Mouse (Mus musculus) erythroblast, embryonic 14.5 days (primary cell): Measurements from ENCODE around the gene Cox7a1. TPM values are rescaled to one million over a fixed set of nuclear protein-coding genes. Genes with fewer than 3 reads are reported as not detected.

Experiments used
- H3K27me3 ChIP-seq: 2 replicates; pipeline ENCODE4 v1.6.1; 2012; ENCODE audit warnings: inconsistent platforms; ENCODE audit not compliant: control insufficient read depth
- H3K36me3 ChIP-seq: 2 replicates; pipeline ENCODE4 v1.6.1; 2012; ENCODE audit warnings: mild to moderate bottlenecking, inconsistent platforms; ENCODE audit not compliant: control insufficient read depth
- H3K4me1 ChIP-seq: 2 replicates; pipeline ENCODE4 v1.6.1; 2012; ENCODE audit warnings: inconsistent platforms; ENCODE audit not compliant: control insufficient read depth
- H3K4me3 ChIP-seq: replicated peaks from 2 replicates; pipeline ENCODE3; 2012; ENCODE audit warnings: moderate library complexity, mild to moderate bottlenecking, inconsistent platforms
- H3K9me3 ChIP-seq: 2 replicates; pipeline ENCODE4 v1.6.1; 2012; ENCODE audit warnings: low read length, inconsistent platforms, mixed read lengths; ENCODE audit not compliant: control insufficient read depth
- GATA1 ChIP-seq: IDR thresholded peaks from 2 replicates; pipeline ENCODE4 v1.6.1; 2012; ENCODE audit warnings: low read length, inconsistent platforms, mixed read lengths
- TAL1 ChIP-seq: IDR thresholded peaks from 3 replicates; pipeline ENCODE4 v1.6.1; 2012; ENCODE audit warnings: low read length, inconsistent platforms, mixed read lengths
- polyA plus RNA-seq: library from polyadenylated mRNA; stranded (reverse); fragments of >175 nt; gene quantifications from 2 replicates; pipeline ENCODE4 v1.2.3, GENCODE M21; 2012

Cox7a1 gene
- polyA plus RNA-seq, 1 experiment: 0.12 TPM

- TF ChIP-seq GATA1 (no peak), TAL1 (no peak)
- no peaks in the 10 kb centered on the region for H3K27me3 ChIP-seq
- peak overlapping the region; percentile 79 for H3K4me3 ChIP-seq
- no peaks in the 10 kb centered on the region for H3K9me3 ChIP-seq
- H3K4me1 ChIP-seq: peaks cover 28% of the 10 kb centered on the region
- H3K36me3 ChIP-seq: peaks cover 36% of the 10 kb centered on the region
Observed at GRCm38 (mm10) chr7:30231328-30231668, 47.4 kb downstream of the Cox7a1 start.

DNA sequence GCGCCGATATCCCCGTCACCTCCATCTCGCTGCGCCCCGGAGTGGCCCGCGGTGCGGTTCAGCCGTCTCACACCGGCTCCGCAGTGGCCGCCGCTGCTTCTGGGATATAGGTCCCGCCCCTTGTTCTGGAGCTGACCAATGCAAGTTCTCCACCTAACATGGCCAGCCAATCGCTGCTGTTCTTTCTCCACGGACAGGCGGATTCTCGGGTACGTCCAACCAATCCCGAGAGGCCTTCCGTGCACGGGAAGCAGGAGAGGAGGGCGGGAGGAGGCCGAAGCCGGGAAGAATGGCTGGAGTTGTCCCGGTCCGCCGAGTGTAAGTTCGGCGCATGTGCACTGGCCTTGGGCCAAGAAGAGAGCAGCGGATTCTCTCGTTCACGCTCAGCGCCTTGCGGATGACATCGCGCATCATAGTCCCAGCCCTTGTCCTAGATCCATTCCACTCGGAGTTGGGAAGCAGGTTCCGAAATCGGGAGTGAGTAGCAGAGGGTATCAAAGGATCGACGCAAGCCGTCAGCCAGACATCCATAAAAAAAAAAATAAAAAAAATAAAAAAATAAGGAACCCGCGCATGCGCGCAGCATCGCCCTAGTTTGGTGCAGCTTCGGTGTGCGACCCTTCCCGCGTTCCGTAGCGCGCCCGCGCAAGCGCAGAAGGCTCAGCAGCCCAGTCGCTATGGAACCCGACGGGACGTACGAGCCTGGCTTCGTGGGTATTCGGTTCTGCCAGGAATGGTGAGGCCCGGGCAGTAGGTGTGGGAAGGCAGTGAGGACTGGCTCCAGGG is 47.9 kb downstream of the Cox7a1 start, which contains the start of the genes Polr2i and Tbcb:
Gene Polr2i (plus strand): TSS at position 280 of the 786 bp plus-strand sequence.
Gene Tbcb (minus strand): TSS at position 604 of the 786 bp plus-strand sequence.
- Histone ChIP-seq H3K36me3 (peaks cover 32% of the 10 kb centered on the region), H3K4me1 (peaks cover 28% of the 10 kb centered on the region), H3K27me3 (no peaks in the 10 kb centered on the region), H3K4me3 (peak within 1 kb of the TSS; percentile 79), H3K9me3 (no peaks in the 10 kb centered on the region)
- TF ChIP-seq GATA1 (no peak), TAL1 (no peak)

DNA sequence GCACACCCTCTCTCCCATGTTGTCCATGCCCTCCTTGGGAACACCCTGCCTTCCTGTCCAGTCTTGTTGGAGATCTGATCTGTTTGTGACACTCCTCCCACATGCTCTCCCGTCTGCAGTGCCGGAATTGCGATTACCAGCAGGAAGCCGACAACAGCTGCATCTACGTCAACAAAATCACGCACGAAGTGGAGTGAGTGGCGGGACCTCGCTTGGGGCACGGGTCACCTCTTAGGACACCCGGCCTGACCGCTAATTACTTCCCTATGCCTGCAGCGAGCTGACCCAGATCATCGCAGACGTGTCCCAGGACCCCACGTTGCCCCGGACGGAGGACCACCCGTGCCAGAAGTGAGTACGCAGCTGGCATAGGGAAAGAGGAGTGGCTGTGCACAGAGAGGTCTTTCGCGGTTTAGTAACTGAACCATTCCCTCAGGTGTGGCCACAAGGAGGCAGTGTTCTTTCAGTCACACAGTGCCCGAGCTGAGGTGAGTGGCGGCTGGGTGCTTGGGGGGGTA is 48.7 kb downstream of the Cox7a1 start:
- TF ChIP-seq TAL1: no peak
- no peak for TF ChIP-seq GATA1
- Histone ChIP-seq H3K9me3 (no peaks in the 10 kb centered on the region), H3K4me1 (peaks cover 28% of the 10 kb centered on the region), H3K27me3 (no peaks in the 10 kb centered on the region), H3K4me3 (peak overlapping the region; percentile 79), H3K36me3 (peaks cover 24% of the 10 kb centered on the region)

DNA sequence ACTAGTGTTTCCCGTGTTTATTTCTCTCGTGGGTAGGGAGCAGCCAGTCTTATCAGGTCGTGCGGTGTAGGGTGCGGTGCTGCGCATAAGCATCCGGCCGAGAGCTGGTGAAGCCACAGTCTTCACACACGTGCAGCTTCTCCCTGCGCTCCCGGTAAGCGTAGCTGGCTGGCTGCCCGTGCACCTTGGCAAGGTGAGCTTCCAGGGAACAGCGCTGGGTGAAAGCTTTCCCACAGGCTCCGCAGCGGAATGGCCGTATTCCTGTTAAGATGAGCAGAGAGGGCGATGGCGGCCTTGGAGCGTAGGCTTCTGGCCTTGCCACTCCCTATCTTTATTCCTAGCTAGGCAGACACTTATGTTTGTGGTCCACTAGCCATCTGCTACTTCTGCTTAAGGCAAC is 49.4 kb downstream of the Cox7a1 start:
- TF ChIP-seq TAL1: no peak
- TF ChIP-seq GATA1: no peak
- Histone ChIP-seq H3K4me1 (peaks cover 28% of the 10 kb centered on the region), H3K9me3 (no peaks in the 10 kb centered on the region), H3K36me3 (peaks cover 20% of the 10 kb centered on the region), H3K27me3 (no peaks in the 10 kb centered on the region), H3K4me3 (peak overlapping the region; percentile 79)

- Histone ChIP-seq H3K9me3 (no peaks in the 10 kb centered on the region), H3K4me3 (no peak overlapping the region), H3K4me1 (peaks cover 28% of the 10 kb centered on the region), H3K27me3 (no peaks in the 10 kb centered on the region), H3K36me3 (peaks cover 22% of the 10 kb centered on the region)
- TF ChIP-seq TAL1 (no peak), GATA1 (no peak)
Observed at GRCm38 (mm10) chr7:30234276-30234858, 50.4 kb downstream of the Cox7a1 start.

DNA sequence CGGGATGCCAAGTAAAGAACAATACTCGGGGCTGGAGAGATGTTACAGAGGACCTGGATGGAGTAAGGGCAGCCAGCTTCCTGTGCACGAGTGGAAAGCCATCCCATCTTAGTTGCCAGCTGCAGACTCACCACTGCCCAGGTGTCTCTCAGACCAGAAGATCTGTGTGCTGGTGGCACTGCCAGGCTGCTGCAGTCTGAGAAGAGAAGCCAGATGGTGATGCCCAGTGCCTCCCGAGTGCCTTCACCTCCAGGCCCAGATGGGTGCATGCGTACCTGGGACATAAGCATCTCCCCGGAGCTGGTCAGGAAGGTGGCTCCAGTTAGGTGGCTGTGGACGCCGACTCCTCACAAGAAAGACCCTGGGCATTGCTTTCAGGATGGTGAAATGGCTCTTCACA is 51.1 kb downstream of the Cox7a1 start:
- no peak for TF ChIP-seq TAL1
- TF ChIP-seq GATA1: no peak
- no peak overlapping the region for H3K4me3 ChIP-seq
- no peaks in the 10 kb centered on the region for H3K9me3 ChIP-seq
- H3K4me1 ChIP-seq: peaks cover 28% of the 10 kb centered on the region
- H3K36me3 ChIP-seq: peaks cover 30% of the 10 kb centered on the region
- no peaks in the 10 kb centered on the region for H3K27me3 ChIP-seq

- Histone ChIP-seq H3K9me3 (no peaks in the 10 kb centered on the region), H3K4me1 (peaks cover 25% of the 10 kb centered on the region), H3K27me3 (no peaks in the 10 kb centered on the region), H3K36me3 (peaks cover 35% of the 10 kb centered on the region), H3K4me3 (no peak within 1 kb of the TSS)
- TF ChIP-seq GATA1 (no peak), TAL1 (no peak)
Observed at GRCm38 (mm10) chr7:30235625-30236024, 51.7 kb downstream of the Cox7a1 start, which contains the start of gene Ovol3. TSS of gene Ovol3 (minus strand) at chr7:30235725.

Other genes with a start within 250 kb of the Cox7a1 start
- gene Zfp74, start 230.1 kb upstream of the Cox7a1 start, polyA plus RNA-seq: 0.09 and 0.37 TPM in 2 replicates
- gene Zfp568, start 200.2 kb upstream of the Cox7a1 start, polyA plus RNA-seq: 0.04 TPM in 2 replicates
- 0.02 TPM in 1 of 2 replicates, not detected in the other for gene Zfp14, start 132.8 kb upstream of the Cox7a1 start, polyA plus RNA-seq
- gene Zfp82, start 111.2 kb upstream of the Cox7a1 start, polyA plus RNA-seq: 0.02 TPM in 1 of 2 replicates, not detected in the other
- not detected in 2 replicates for gene Gm26920, start 93.7 kb upstream of the Cox7a1 start, polyA plus RNA-seq
- not detected in 2 replicates for gene Zfp566, start 93.6 kb upstream of the Cox7a1 start, polyA plus RNA-seq
- gene Zfp260, start 89.4 kb upstream of the Cox7a1 start, polyA plus RNA-seq: not detected in 2 replicates
- 0.11 TPM in 1 of 2 replicates, not detected in the other for gene Zfp382, start 62.2 kb upstream of the Cox7a1 start, polyA plus RNA-seq
- 0.14 and 0.46 TPM in 2 replicates for gene Zfp146, start 14.4 kb upstream of the Cox7a1 start, polyA plus RNA-seq
- 17.1 and 21.2 TPM in 2 replicates for gene Capns1, start 14.7 kb downstream of the Cox7a1 start, polyA plus RNA-seq
- 9.4 and 10.9 TPM in 2 replicates for gene Polr2i, start 47.8 kb downstream of the Cox7a1 start, polyA plus RNA-seq
- gene Tbcb, start 48.1 kb downstream of the Cox7a1 start, polyA plus RNA-seq: 2.6 and 4.1 TPM in 2 replicates
- gene Ovol3, start 51.6 kb downstream of the Cox7a1 start, polyA plus RNA-seq: not detected in 2 replicates
- gene Thap8, start 96.0 kb downstream of the Cox7a1 start, polyA plus RNA-seq: 0.04 TPM in 1 of 2 replicates, not detected in the other
- gene Wdr62, start 96.3 kb downstream of the Cox7a1 start, polyA plus RNA-seq: 14.8 and 30.0 TPM in 2 replicates
- not detected in 2 replicates for gene Clip3, start 107.6 kb downstream of the Cox7a1 start, polyA plus RNA-seq
- 2.1 and 2.8 TPM in 2 replicates for gene Alkbh6, start 124.6 kb downstream of the Cox7a1 start, polyA plus RNA-seq
- gene Syne4, start 130.7 kb downstream of the Cox7a1 start, polyA plus RNA-seq: 0.04 and 0.13 TPM in 2 replicates
- gene E130208F15Rik, start 137.6 kb downstream of the Cox7a1 start, polyA plus RNA-seq: not detected in 2 replicates
- gene Sdhaf1, start 139.8 kb downstream of the Cox7a1 start, polyA plus RNA-seq: 0.45 and 0.47 TPM in 2 replicates
- 0.05 TPM in 1 of 2 replicates, not detected in the other for gene Lrfn3, start 178.6 kb downstream of the Cox7a1 start, polyA plus RNA-seq
- 0.91 and 1.6 TPM in 2 replicates for gene Tyrobp, start 229.6 kb downstream of the Cox7a1 start, polyA plus RNA-seq
- gene Hcst, start 235.7 kb downstream of the Cox7a1 start, polyA plus RNA-seq: not detected in 2 replicates
- 0.23 and 0.30 TPM in 2 replicates for gene Nfkbid, start 237.6 kb downstream of the Cox7a1 start, polyA plus RNA-seq